Mouse (Mus musculus) bone marrow, adult 2 months (tissue): ENCODE results near the gene Prr29. TPM values are rescaled to one million over a fixed set of nuclear protein-coding genes. Genes with fewer than 3 reads are reported as not detected.

Experiments used
- H3K27ac ChIP-seq: fragments of 200-500 bp; 2 replicates; pipeline ENCODE4 v1.5.1; 2012; ENCODE audit warnings: low read depth, mild to moderate bottlenecking, control low read depth, inconsistent platforms, low read length; ENCODE audit not compliant: control insufficient read depth, poor library complexity, insufficient read depth
- H3K4me1 ChIP-seq: fragments of 200-500 bp; 2 replicates; pipeline ENCODE4 v1.6.1; 2011; ENCODE audit warnings: low read length; ENCODE audit not compliant: control insufficient read depth, insufficient read depth
- H3K4me3 ChIP-seq: fragments of 200-500 bp; replicated peaks from 2 replicates; pipeline ENCODE3; 2011; ENCODE audit warnings: mild to moderate bottlenecking, low read depth, low read length, control low read depth; ENCODE audit not compliant: control insufficient read depth
- CTCF ChIP-seq: fragments of 200-500 bp; IDR thresholded peaks from 2 replicates; pipeline ENCODE4 v1.5.1; 2011; ENCODE audit warnings: low read length, control low read depth; ENCODE audit not compliant: control insufficient read depth, insufficient read depth
- POLR2A ChIP-seq: fragments of 200-500 bp; IDR thresholded peaks from 2 replicates; pipeline ENCODE4 v1.6.1; 2011; ENCODE audit warnings: low read depth, mild to moderate bottlenecking, control low read depth, low read length, borderline replicate concordance; ENCODE audit not compliant: control insufficient read depth
- WGBS: fragments of 180-500 bp; shearing (Covaris S2); methylation state at CpG from one replicate; pipeline ENCODE4 v1.1.7; 2018; 5-methylcytosine and 5-hydroxymethylcytosine counted together
- polyA plus RNA-seq: library from polyadenylated mRNA; stranded (reverse); fragments of >200 nt; gene quantifications from 2 replicates; pipeline ENCODE4 v1.2.4, GENCODE M21; 2011; ENCODE audit warnings: low replicate concordance; ENCODE audit not compliant: missing spikeins, insufficient read depth, insufficient read length

Prr29 gene
- not detected in 2 replicates for polyA plus RNA-seq

GRCm38 (mm10) chr11:106365366-106365765 is at the start of gene Prr29:
TSS of gene Prr29 (plus strand) at chr11:106365472.
- 73% methylated on average over 10 of the region's 10 CpGs for WGBS
- no peak within 1 kb of the TSS for H3K27ac ChIP-seq
- TF ChIP-seq CTCF (no peak), POLR2A (no peak)

GRCm38 (mm10) chr11:106316416-106316815 is 48.9 kb upstream of the Prr29 start:
- Histone ChIP-seq H3K4me3 (no peak overlapping the region), H3K4me1 (peaks cover 11% of the 10 kb centered on the region), H3K27ac (no peak overlapping the region)
- TF ChIP-seq CTCF (no peak), POLR2A (no peak)
- 86% methylated on average over 1 of the region's 1 CpGs for WGBS

More at GRCm38 (mm10) chr11:106365366-106365765, at the start of gene Prr29:
- H3K4me3 ChIP-seq, result no peak within 1 kb of the TSS
- no peaks in the 10 kb centered on the region for H3K4me1 ChIP-seq

GRCm38 (mm10) chr11:106317801-106318200 is 47.5 kb upstream of the Prr29 start:
- 43% methylated on average over 7 of the region's 7 CpGs for WGBS
- peak overlapping the region; percentile 16; the same call in 1 of the 2 replicates for H3K27ac ChIP-seq
- H3K4me1 ChIP-seq, result peaks cover 11% of the 10 kb centered on the region

GRCm38 (mm10) chr11:106318406-106319366 is 46.6 kb upstream of the Prr29 start:
- Histone ChIP-seq H3K27ac (peak overlapping the region; percentile 32), H3K4me3 (no peak overlapping the region), H3K4me1 (peaks cover 11% of the 10 kb centered on the region)
- 32% methylated on average over 21 of the region's 21 CpGs for WGBS
- no peak; the same call in 1 of the 2 replicates for TF ChIP-seq CTCF
- TF ChIP-seq POLR2A, result no peak

More at GRCm38 (mm10) chr11:106317801-106318200, 47.5 kb upstream of the Prr29 start:
- TF ChIP-seq CTCF, result no peak
- TF ChIP-seq POLR2A, result no peak
- no peak overlapping the region for H3K4me3 ChIP-seq

- peak overlapping the region; percentile 86 for H3K27ac ChIP-seq
- no peak overlapping the region for H3K4me3 ChIP-seq
- H3K4me1 ChIP-seq, result peaks cover 3% of the 10 kb centered on the region
- 72% methylated on average over 5 of the region's 5 CpGs for WGBS
- TF ChIP-seq CTCF (no peak), POLR2A (no peak)
These were observed 40.4 kb upstream of the Prr29 start for GRCm38 (mm10) chr11:106324858-106325257.

- 56% methylated on average over 8 of the region's 8 CpGs for WGBS
- Histone ChIP-seq H3K27ac (peak overlapping the region; percentile 86), H3K4me1 (peaks cover 3% of the 10 kb centered on the region), H3K4me3 (no peak overlapping the region)
- TF ChIP-seq POLR2A (no peak), CTCF (peak; percentile 80)
These were observed 39.6 kb upstream of the Prr29 start for GRCm38 (mm10) chr11:106325566-106326206.

GRCm38 (mm10) chr11:106326475-106326874 is 38.8 kb upstream of the Prr29 start:
- H3K4me3 ChIP-seq, result no peak overlapping the region

GRCm38 (mm10) chr11:106328521-106328920 is 36.8 kb upstream of the Prr29 start:
- Histone ChIP-seq H3K27ac (no peak overlapping the region), H3K4me3 (no peak overlapping the region), H3K4me1 (peaks cover 5% of the 10 kb centered on the region)
- WGBS, result 78% methylated on average over 5 of the region's 5 CpGs
- TF ChIP-seq CTCF, result no peak
- TF ChIP-seq POLR2A, result no peak

More at GRCm38 (mm10) chr11:106326475-106326874, 38.8 kb upstream of the Prr29 start:
- no peak for TF ChIP-seq CTCF
- TF ChIP-seq POLR2A, result no peak
- H3K27ac ChIP-seq, result no peak overlapping the region
- H3K4me1 ChIP-seq, result peaks cover 3% of the 10 kb centered on the region
- 67% methylated on average over 8 of the region's 8 CpGs for WGBS
